Mouse (Mus musculus) C2C12 (cell line): ENCODE results near the gene Cald1.

Experiments
- CEBPB ChIP-seq: IDR thresholded peaks from one replicate; pipeline ENCODE4 v1.6.1; 2011; ENCODE audit warnings: low read depth, mild to moderate bottlenecking, control low read depth, moderate library complexity
- CTCF ChIP-seq: IDR thresholded peaks from one replicate; pipeline ENCODE4 v1.5.1; 2011; ENCODE audit not compliant: control insufficient read depth, insufficient read depth, insufficient read length
- MAX ChIP-seq: IDR thresholded peaks from one replicate; pipeline ENCODE4 v1.6.1; 2011; ENCODE audit warnings: mild to moderate bottlenecking, control low read depth
- USF1 ChIP-seq: IDR thresholded peaks from one replicate; pipeline ENCODE4 v1.6.1; 2011; ENCODE audit warnings: low read depth, mild to moderate bottlenecking, control low read depth, moderate library complexity

- no peak for TF ChIP-seq CTCF
- no peak for TF ChIP-seq USF1
- no peak for TF ChIP-seq CEBPB
- no peak for TF ChIP-seq MAX
Measured at GRCm38 (mm10) chr6:34674416-34674815, 76.1 kb downstream of the Cald1 start.
